Mouse (Mus musculus) left cerebral cortex, adult 11 months (tissue): ENCODE data around the gene Frmd4a.

ENCODE experiments used
- DNase-seq: peaks from one replicate; pipeline ENCODE4 v3.0.0; 2022; ENCODE audit warnings: low spot score

The Frmd4a gene

GRCm38 (mm10) chr2:4439909-4440308 lies 422.4 kb downstream of the Frmd4a start:
- DNase-seq = no peak

- DNase-seq = no peak
Observed at GRCm38 (mm10) chr2:4441840-4442239, 424.3 kb downstream of the Frmd4a start.

GRCm38 (mm10) chr2:4444740-4445139 lies 427.2 kb downstream of the Frmd4a start:
- no peak for DNase-seq

GRCm38 (mm10) chr2:4445629-4446400 lies 428.3 kb downstream of the Frmd4a start:
- DNase-seq = no peak

GRCm38 (mm10) chr2:4449860-4450480 lies 432.5 kb downstream of the Frmd4a start:
- no peak for DNase-seq

GRCm38 (mm10) chr2:4452590-4453400 lies 435.3 kb downstream of the Frmd4a start:
- no peak for DNase-seq

GRCm38 (mm10) chr2:4455097-4456025 lies 437.8 kb downstream of the Frmd4a start:
- DNase-seq = no peak

- DNase-seq = no peak
Observed at GRCm38 (mm10) chr2:4460897-4461296, 443.4 kb downstream of the Frmd4a start.

- no peak for DNase-seq
Observed at GRCm38 (mm10) chr2:4461514-4461913, 444.0 kb downstream of the Frmd4a start.

GRCm38 (mm10) chr2:4462480-4462879 lies 445.0 kb downstream of the Frmd4a start:
- DNase-seq = no peak

- no peak for DNase-seq
Observed at GRCm38 (mm10) chr2:4466084-4466483, 448.6 kb downstream of the Frmd4a start.

GRCm38 (mm10) chr2:4467314-4467713 lies 449.8 kb downstream of the Frmd4a start:
- DNase-seq = no peak

- DNase-seq = no peak
Observed at GRCm38 (mm10) chr2:4472760-4473480, 455.4 kb downstream of the Frmd4a start.

- DNase-seq = no peak
Observed at GRCm38 (mm10) chr2:4473866-4474538, 456.5 kb downstream of the Frmd4a start.

- DNase-seq = no peak
Observed at GRCm38 (mm10) chr2:4474539-4474937, 457.0 kb downstream of the Frmd4a start.

GRCm38 (mm10) chr2:4475991-4476390 lies 458.5 kb downstream of the Frmd4a start:
- DNase-seq = no peak

- no peak for DNase-seq
Observed at GRCm38 (mm10) chr2:4476608-4477007, 459.1 kb downstream of the Frmd4a start.

- DNase-seq = no peak
Observed at GRCm38 (mm10) chr2:4477311-4477710, 459.8 kb downstream of the Frmd4a start.

- DNase-seq = no peak
Observed at GRCm38 (mm10) chr2:4480180-4480579, 462.7 kb downstream of the Frmd4a start.

GRCm38 (mm10) chr2:4481154-4481553 lies 463.6 kb downstream of the Frmd4a start:
- no peak for DNase-seq
